Mouse (Mus musculus) liver, embryonic 11.5 days (tissue): ENCODE data around the gene Btbd11. TPM values are rescaled to one million over a fixed set of nuclear protein-coding genes. Genes with fewer than 3 reads are reported as not detected.

Experiments
- ATAC-seq: fragments of 200-750 bp; cut with Nextera tagmentation; replicated peaks from 2 replicates; pipeline ENCODE4 v1.8.0; 2017; ENCODE audit warnings: moderate number of reproducible peaks, mild to moderate bottlenecking, moderate TSS enrichment, moderate library complexity; ENCODE audit not compliant: low FRiP score
- DNase-seq: peaks from one replicate; pipeline ENCODE4 v3.0.0-alpha.2; 2017; ENCODE audit warnings: low spot score
- H3K27ac ChIP-seq: fragments of 300-500 bp; sonication (generic); 2 replicates; pipeline ENCODE4 v1.5.1; 2014; ENCODE audit warnings: mild to moderate bottlenecking, low read depth, low read length, control low read depth
- H3K27me3 ChIP-seq: fragments of 300-500 bp; sonication (generic); replicated peaks from 2 replicates; pipeline ENCODE4 v1.6.1; 2014; ENCODE audit warnings: low read length, mixed read lengths; ENCODE audit not compliant: control insufficient read depth, insufficient read depth
- H3K36me3 ChIP-seq: fragments of 300-500 bp; sonication (generic); 2 replicates; pipeline ENCODE4 v1.6.1; 2014; ENCODE audit warnings: mild to moderate bottlenecking, low read length, moderate library complexity, mixed read lengths; ENCODE audit not compliant: control insufficient read depth, insufficient read depth
- H3K4me1 ChIP-seq: fragments of 300-500 bp; sonication (generic); replicated peaks from 2 replicates; pipeline ENCODE4 v1.6.1; 2014; ENCODE audit warnings: low read length, mixed read lengths; ENCODE audit not compliant: control insufficient read depth, insufficient read depth
- H3K4me2 ChIP-seq: fragments of 300-500 bp; sonication (generic); 2 replicates; pipeline ENCODE4 v1.6.1; 2014; ENCODE audit warnings: mild to moderate bottlenecking, control low read depth, moderate library complexity
- H3K4me3 ChIP-seq: fragments of 300-500 bp; sonication (generic); 2 replicates; pipeline ENCODE4 v1.5.1; 2014; ENCODE audit warnings: low read depth, low read length, control low read depth
- H3K9ac ChIP-seq: fragments of 300-500 bp; sonication (generic); 2 replicates; pipeline ENCODE4 v1.6.1; 2014; ENCODE audit warnings: low read depth, low read length, control low read depth
- H3K9me3 ChIP-seq: fragments of 300-500 bp; sonication (generic); 2 replicates; pipeline ENCODE4 v1.6.1; 2016; ENCODE audit warnings: low read length, inconsistent platforms, mixed read lengths; ENCODE audit not compliant: control insufficient read depth
- WGBS: fragments of 180-500 bp; shearing (Covaris S2); extraction: QIAGEN DNeasy Blood & Tissue Kit; methylation state at CpG from one replicate; pipeline ENCODE4 v1.1.7; 2014; 5-methylcytosine and 5-hydroxymethylcytosine counted together
- polyA plus RNA-seq: library from polyadenylated mRNA; unstranded; fragments of >200 nt; fragmentation: Nextera tagmentation; extraction: Ambion mirVana; gene quantifications from 2 replicates; pipeline ENCODE4 v1.2.1, GENCODE M21; 2014

Gene Btbd11
- polyA plus RNA-seq, 1 experiment from 2014 or later = 0.88 TPM

DNA sequence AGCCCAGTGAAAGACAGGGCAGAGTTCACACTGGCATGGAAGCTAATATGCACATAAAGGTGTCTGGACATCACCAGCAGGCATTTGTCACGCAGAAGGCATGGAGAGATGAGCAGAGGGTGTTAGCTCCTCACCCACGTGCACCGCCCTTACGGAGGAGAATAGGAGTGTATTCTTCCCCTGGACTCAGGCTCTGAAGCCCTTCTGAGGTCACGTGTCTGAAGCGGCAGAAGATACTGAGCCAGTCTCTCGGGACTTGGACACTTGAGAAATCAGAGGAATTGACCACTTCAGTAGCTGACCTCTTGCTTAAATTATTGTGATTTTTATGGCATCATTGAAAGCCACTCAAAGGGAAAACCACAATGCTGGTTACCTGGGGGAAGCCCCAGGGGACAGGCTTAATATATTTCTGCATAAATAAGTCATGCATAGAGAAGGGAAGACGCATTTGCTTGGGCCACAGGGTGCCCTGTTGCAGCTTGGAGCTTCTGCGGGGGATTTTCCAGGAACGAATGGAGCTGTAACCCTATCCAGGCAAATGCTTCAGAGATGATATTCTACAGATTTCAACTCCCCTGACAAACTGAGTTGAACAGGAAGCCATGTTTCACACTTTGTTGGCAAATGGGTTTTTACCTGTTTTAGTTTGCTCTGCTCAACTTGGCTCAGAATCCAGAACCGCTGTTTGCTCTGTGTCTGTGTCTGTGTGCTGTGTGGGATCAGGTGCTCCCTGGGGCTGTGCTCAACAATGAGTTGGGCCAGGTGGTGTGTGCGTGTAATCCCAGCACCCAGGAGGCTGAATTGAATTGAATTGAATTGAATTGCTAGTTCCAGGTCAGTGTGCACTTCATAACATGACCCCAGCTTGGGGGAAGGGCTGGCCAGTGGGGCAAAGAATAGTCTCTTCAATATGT is 231.1 kb downstream of the Btbd11 start:
- H3K9ac ChIP-seq = no peak overlapping the region
- no peak for ATAC-seq
- whole genome bisulfite sequencing = 77% methylated on average over 12 of the region's 12 CpGs
- no peaks in the 10 kb centered on the region for H3K4me1 ChIP-seq
- H3K27ac ChIP-seq = no peak overlapping the region
- DNase-seq = no peak
- H3K9me3 ChIP-seq = no peaks in the 10 kb centered on the region
- no peak overlapping the region for H3K4me3 ChIP-seq
- no peak overlapping the region for H3K4me2 ChIP-seq
- H3K36me3 ChIP-seq = no peaks in the 10 kb centered on the region
- no peaks in the 10 kb centered on the region for H3K27me3 ChIP-seq

DNA sequence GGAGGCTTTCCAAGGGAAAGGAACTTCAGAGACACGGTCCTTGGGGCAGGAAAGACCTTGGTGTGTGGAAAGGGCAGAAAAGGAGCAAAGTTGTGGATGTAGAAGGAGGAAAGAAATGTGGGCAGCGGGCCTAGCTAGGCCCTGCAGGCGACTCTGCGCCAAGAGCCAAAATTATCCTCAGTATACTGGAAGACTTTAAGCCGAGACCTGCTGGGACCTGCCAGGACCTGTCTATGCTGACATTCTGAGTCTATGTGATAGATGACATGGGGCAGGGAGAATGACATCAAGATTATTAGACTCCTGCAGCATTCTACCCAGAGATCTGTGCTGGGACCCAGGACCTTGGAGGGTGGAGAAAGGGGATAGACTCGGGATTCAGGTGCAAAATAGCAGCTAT is 234.5 kb downstream of the Btbd11 start:
- WGBS = 84% methylated on average over 6 of the region's 6 CpGs
- ATAC-seq (no peak), DNase-seq (no peak)
- no peak overlapping the region for H3K9ac ChIP-seq
- no peaks in the 10 kb centered on the region for H3K9me3 ChIP-seq
- H3K36me3 ChIP-seq = no peaks in the 10 kb centered on the region
- no peak overlapping the region for H3K27ac ChIP-seq
- no peaks in the 10 kb centered on the region for H3K4me1 ChIP-seq
- H3K27me3 ChIP-seq = no peaks in the 10 kb centered on the region
- no peak overlapping the region for H3K4me3 ChIP-seq
- H3K4me2 ChIP-seq = no peak overlapping the region

- peak overlapping the region; percentile 72 for H3K4me2 ChIP-seq
- no peak; the same call in 1 of the 2 replicates for ATAC-seq
- no peak overlapping the region for H3K27ac ChIP-seq
- no peaks in the 10 kb centered on the region for H3K36me3 ChIP-seq
- peak; percentile 62 for DNase-seq
- H3K27me3 ChIP-seq = no peaks in the 10 kb centered on the region
- 4% methylated on average over 31 of the region's 31 CpGs for WGBS
- H3K4me3 ChIP-seq = peak overlapping the region; percentile 38
- H3K4me1 ChIP-seq = no peaks in the 10 kb centered on the region
- H3K9ac ChIP-seq = no peak overlapping the region
- H3K9me3 ChIP-seq = no peaks in the 10 kb centered on the region
Observed at GRCm38 (mm10) chr10:85624504-85625169, 238.0 kb downstream of the Btbd11 start.

DNA sequence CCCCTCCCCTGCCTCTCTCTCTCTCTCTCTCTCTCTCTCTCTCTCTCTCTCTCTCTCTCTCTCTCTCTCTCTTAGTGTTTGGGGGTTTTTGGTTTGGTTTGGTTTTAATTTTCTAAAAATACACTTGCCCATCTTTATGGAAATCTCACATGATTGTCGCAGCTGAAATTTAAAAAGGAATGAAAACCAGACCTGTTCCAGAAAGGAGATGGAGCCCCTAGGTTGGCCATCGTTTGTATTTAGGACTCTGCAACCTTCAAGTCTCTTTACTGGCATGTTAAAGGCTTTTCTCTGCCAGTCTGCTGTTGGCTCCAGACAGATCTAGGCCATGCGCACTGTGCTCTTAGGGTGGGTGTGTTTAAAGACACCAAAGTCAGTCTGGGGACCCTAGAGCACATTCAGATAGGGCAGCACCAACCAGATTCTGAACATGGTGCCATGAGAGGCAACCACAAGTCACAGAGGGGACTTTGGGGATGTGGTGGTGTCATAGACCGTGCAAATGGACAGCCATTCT is 238.6 kb downstream of the Btbd11 start:
- no peak for ATAC-seq
- Histone ChIP-seq H3K27me3 (no peaks in the 10 kb centered on the region), H3K27ac (no peak overlapping the region), H3K36me3 (no peaks in the 10 kb centered on the region), H3K4me3 (no peak overlapping the region), H3K4me2 (peak overlapping the region; percentile 72; the same call in 1 of the 2 replicates), H3K4me1 (no peaks in the 10 kb centered on the region), H3K9me3 (no peaks in the 10 kb centered on the region), H3K9ac (no peak overlapping the region)
- DNase-seq = no peak
- 54% methylated on average over 4 of the region's 4 CpGs for WGBS

GRCm38 (mm10) chr10:85632030-85632429 is 245.4 kb downstream of the Btbd11 start:
- Histone ChIP-seq H3K27me3 (no peaks in the 10 kb centered on the region), H3K4me2 (no peak overlapping the region), H3K4me3 (no peak overlapping the region), H3K9me3 (no peaks in the 10 kb centered on the region), H3K36me3 (no peaks in the 10 kb centered on the region), H3K9ac (no peak overlapping the region), H3K27ac (no peak overlapping the region), H3K4me1 (no peaks in the 10 kb centered on the region)
- ATAC-seq (no peak), DNase-seq (no peak)
- WGBS = 77% methylated on average over 10 of the region's 10 CpGs

- 92% methylated on average over 10 of the region's 10 CpGs for WGBS
- Histone ChIP-seq H3K4me1 (no peaks in the 10 kb centered on the region), H3K9ac (no peak overlapping the region), H3K36me3 (no peaks in the 10 kb centered on the region), H3K9me3 (no peaks in the 10 kb centered on the region), H3K27me3 (no peaks in the 10 kb centered on the region), H3K27ac (no peak overlapping the region), H3K4me3 (no peak overlapping the region), H3K4me2 (no peak overlapping the region)
- DNase-seq (no peak), ATAC-seq (no peak)
Observed at GRCm38 (mm10) chr10:85633577-85633976, 247.0 kb downstream of the Btbd11 start.

DNA sequence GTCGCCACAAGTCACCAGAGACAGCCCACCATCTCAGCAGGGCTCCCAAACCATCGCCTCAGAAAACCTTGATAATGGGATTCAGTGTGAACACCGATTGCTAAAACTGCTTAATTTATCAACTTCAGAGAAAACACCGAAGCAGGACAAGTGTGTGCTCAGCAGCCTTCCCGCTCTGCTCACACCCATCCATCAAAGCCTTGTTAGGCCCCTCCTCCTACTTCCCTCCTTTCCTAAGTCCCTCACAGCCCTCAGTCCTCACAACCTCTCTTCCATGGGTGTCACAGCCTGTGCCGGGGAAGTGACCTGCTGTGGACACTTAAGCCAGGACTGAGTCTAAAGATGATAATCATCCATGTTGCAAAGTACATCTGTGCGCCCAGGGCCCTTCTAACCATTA is 251.0 kb downstream of the Btbd11 start:
- Histone ChIP-seq H3K4me3 (no peak overlapping the region), H3K4me2 (no peak overlapping the region), H3K27ac (no peak overlapping the region), H3K4me1 (no peaks in the 10 kb centered on the region), H3K36me3 (no peaks in the 10 kb centered on the region), H3K9me3 (no peaks in the 10 kb centered on the region), H3K9ac (no peak overlapping the region), H3K27me3 (no peaks in the 10 kb centered on the region)
- ATAC-seq (no peak), DNase-seq (no peak)
- WGBS = 23% methylated on average over 7 of the region's 7 CpGs

DNA sequence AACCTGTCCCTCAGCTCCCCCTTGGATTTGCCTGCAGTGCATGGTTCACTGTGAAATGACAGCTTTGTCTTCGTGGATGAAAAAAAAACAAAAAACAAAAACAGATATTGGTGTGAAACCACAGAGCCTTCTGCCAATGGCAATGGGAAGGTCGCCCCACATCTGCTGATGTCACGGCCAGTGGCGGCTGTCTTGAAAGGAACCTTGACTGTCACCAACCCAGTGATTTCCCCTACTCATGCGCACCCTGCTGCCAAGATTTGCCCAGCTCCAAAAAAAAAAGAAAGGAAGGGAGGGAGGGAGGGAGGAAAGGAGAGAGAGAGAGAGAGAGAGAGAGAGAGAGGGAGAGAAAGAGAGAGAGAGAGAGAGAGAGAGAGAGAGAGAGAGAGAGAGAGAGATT is 251.5 kb downstream of the Btbd11 start:
- Histone ChIP-seq H3K36me3 (no peaks in the 10 kb centered on the region), H3K9me3 (no peaks in the 10 kb centered on the region), H3K27me3 (no peaks in the 10 kb centered on the region), H3K9ac (no peak overlapping the region), H3K4me1 (no peaks in the 10 kb centered on the region), H3K4me2 (no peak overlapping the region), H3K4me3 (no peak overlapping the region), H3K27ac (no peak overlapping the region)
- ATAC-seq = no peak
- no peak for DNase-seq
- 48% methylated on average over 5 of the region's 5 CpGs for WGBS
